Mouse (Mus musculus) heart, adult 9 months (tissue): ENCODE data around the gene Nlrc5.

Source experiments
- DNase-seq, 2 experiments: peaks; one replicate each; pipeline ENCODE4 v3.0.0; 2022; ENCODE audit warnings: low spot score in 2 of 2

Gene Nlrc5

GRCm38 (mm10) chr8:94469656-94470055 is 35.5 kb downstream of the Nlrc5 start:
- DNase-seq = no peak

GRCm38 (mm10) chr8:94470794-94471193 is 36.6 kb downstream of the Nlrc5 start:
- no peak for DNase-seq

- no peak for DNase-seq
Measured at GRCm38 (mm10) chr8:94471281-94471680, 37.1 kb downstream of the Nlrc5 start.

GRCm38 (mm10) chr8:94472741-94473140 is 38.6 kb downstream of the Nlrc5 start:
- no peak for DNase-seq

- no peak for DNase-seq
Measured at GRCm38 (mm10) chr8:94473431-94473830, 39.3 kb downstream of the Nlrc5 start.

GRCm38 (mm10) chr8:94475786-94476185 is 41.6 kb downstream of the Nlrc5 start:
- DNase-seq = no peak

- DNase-seq = no peak
Measured at GRCm38 (mm10) chr8:94476846-94477245, 42.7 kb downstream of the Nlrc5 start.

- DNase-seq = no peak
Measured at GRCm38 (mm10) chr8:94482051-94482450, 47.9 kb downstream of the Nlrc5 start.

- DNase-seq = peak; percentile 13 to 31
Measured at GRCm38 (mm10) chr8:94485288-94485687, 51.1 kb downstream of the Nlrc5 start.

- DNase-seq = peak; percentile 58 to 65
Measured at GRCm38 (mm10) chr8:94485882-94486281, 51.7 kb downstream of the Nlrc5 start.

GRCm38 (mm10) chr8:94488016-94488415 is 53.9 kb downstream of the Nlrc5 start:
- no peak for DNase-seq

GRCm38 (mm10) chr8:94489809-94490483 is 55.8 kb downstream of the Nlrc5 start:
- no peak for DNase-seq

GRCm38 (mm10) chr8:94492021-94492681 is 58.0 kb downstream of the Nlrc5 start:
- DNase-seq = peak; percentile 51 to 77

- DNase-seq = no peak
Measured at GRCm38 (mm10) chr8:94493240-94493639, 59.1 kb downstream of the Nlrc5 start.

GRCm38 (mm10) chr8:94515430-94516208 is 81.5 kb downstream of the Nlrc5 start:
- no peak for DNase-seq

GRCm38 (mm10) chr8:94516209-94516593 is 82.0 kb downstream of the Nlrc5 start:
- no peak for DNase-seq

GRCm38 (mm10) chr8:94516766-94517165 is 82.6 kb downstream of the Nlrc5 start:
- peak in 1 of 2 experiments; percentile 26 for DNase-seq

GRCm38 (mm10) chr8:94518331-94518730 is 84.2 kb downstream of the Nlrc5 start:
- no peak for DNase-seq

- DNase-seq = no peak
Measured at GRCm38 (mm10) chr8:94519021-94519420, 84.9 kb downstream of the Nlrc5 start.

GRCm38 (mm10) chr8:94521481-94521880 is 87.3 kb downstream of the Nlrc5 start:
- no peak for DNase-seq

GRCm38 (mm10) chr8:94522482-94522881 is 88.3 kb downstream of the Nlrc5 start:
- no peak for DNase-seq

GRCm38 (mm10) chr8:94524554-94524953 is 90.4 kb downstream of the Nlrc5 start:
- DNase-seq = no peak

- no peak for DNase-seq
Measured at GRCm38 (mm10) chr8:94527178-94527577, 93.0 kb downstream of the Nlrc5 start.
